In genomic region chr4:134730106-134730505, GRCm38 (mm10) we compare ENCODE assay signal across 9 mouse cellular contexts. TPM values are rescaled to one million over a fixed set of nuclear protein-coding genes. Genes with fewer than 3 reads are reported as not detected.
DNase-seq lines count a peak whose midpoint lies in the region; ATAC-seq lines count a peak whose summit lies in the region.
"Had no signal": no experiment of that assay in that cellular context is flagged by ENCODE, and none has a peak within 500 bp of the region (broad histone marks: within the 10 kb centered on the region; RNA-seq: fewer than 3 reads in every experiment).

No protein-coding gene starts in this region.

- H3K4me3 ChIP-seq in kidney, embryonic 14.5 days (ENCODE audit: low read length): no peak overlapping the region
- no peak overlapping the region for H3K4me3 ChIP-seq in intestine, embryonic 16.5 days (ENCODE audit: low read length)
- peak overlapping the region; percentile 78 for H3K4me3 ChIP-seq in megakaryocyte, embryonic 14.5 days (replicated peaks)

- H3K36me3 ChIP-seq in kidney, embryonic 14.5 days (ENCODE audit: control insufficient read depth, insufficient read depth, low read length): no peaks in the 10 kb centered on the region
- H3K36me3 ChIP-seq in intestine, embryonic 16.5 days (ENCODE audit: control insufficient read depth, insufficient read depth, low read length): no peaks in the 10 kb centered on the region
- H3K36me3 ChIP-seq in megakaryocyte, embryonic 14.5 days (replicated peaks; ENCODE audit: low read length): peaks cover 40% of the 10 kb centered on the region

- DNase-seq in kidney, adult 18-20 months: peak; percentile 39
- DNase-seq in thymus, postnatal 14 days: no peak
- no peak for DNase-seq in testis, postnatal 10 days (ENCODE audit: low spot score)
- no peak for DNase-seq in urinary bladder, adult 18-20 months (ENCODE audit: low spot score in 2 of 2)

- no peak for ATAC-seq in kidney, embryonic 14.5 days (ENCODE audit: low FRiP score, low TSS enrichment)
- ATAC-seq in common myeloid progenitor, adult 5-6 weeks (replicated peaks; ENCODE audit: low read depth, poor library complexity, severe bottlenecking): peak; percentile 11; the same call in 1 of the 2 replicates
- no peak for ATAC-seq in intestine, embryonic 16.5 days

- H3K27ac ChIP-seq in kidney, embryonic 14.5 days (ENCODE audit: low read depth, low read length): no peak overlapping the region
- no peak overlapping the region for H3K27ac ChIP-seq in intestine, embryonic 16.5 days (ENCODE audit: low read length)

- no peaks in the 10 kb centered on the region for H3K9me3 ChIP-seq in kidney, embryonic 14.5 days (ENCODE audit: control insufficient read depth, low read length)
- no peaks in the 10 kb centered on the region for H3K9me3 ChIP-seq in intestine, embryonic 16.5 days (ENCODE audit: control insufficient read depth, low read length)
- no peaks in the 10 kb centered on the region for H3K9me3 ChIP-seq in megakaryocyte, embryonic 14.5 days
- H3K9me3 ChIP-seq: G1E had no signal

- WGBS in kidney, embryonic 14.5 days: 5% methylated on average over 8 of the region's 8 CpGs
- 9% methylated on average over 8 of the region's 8 CpGs for WGBS in intestine, embryonic 16.5 days

- peaks cover 13% of the 10 kb centered on the region for H3K4me1 ChIP-seq in kidney, embryonic 14.5 days (ENCODE audit: control insufficient read depth, insufficient read depth, low read length)
- H3K4me1 ChIP-seq in intestine, embryonic 16.5 days (ENCODE audit: control insufficient read depth, insufficient read depth, low read length): peaks cover 44% of the 10 kb centered on the region
- H3K4me1 ChIP-seq in megakaryocyte, embryonic 14.5 days: peaks cover 79% of the 10 kb centered on the region

- no peak overlapping the region for H3K9ac ChIP-seq in kidney, embryonic 14.5 days (ENCODE audit: low read depth, low read length)
- no peak overlapping the region for H3K9ac ChIP-seq in intestine, embryonic 16.5 days (ENCODE audit: low read depth, low read length)

- H3K27me3 ChIP-seq in kidney, embryonic 14.5 days (ENCODE audit: control insufficient read depth, insufficient read depth, low read length): no peaks in the 10 kb centered on the region
- no peaks in the 10 kb centered on the region for H3K27me3 ChIP-seq in intestine, embryonic 16.5 days (replicated peaks; ENCODE audit: control insufficient read depth, insufficient read depth, low read length)
- H3K27me3 ChIP-seq in megakaryocyte, embryonic 14.5 days (replicated peaks): peaks cover 18% of the 10 kb centered on the region

- H3K4me2 ChIP-seq in kidney, embryonic 14.5 days (replicated peaks; ENCODE audit: low read depth, low read length): no peak overlapping the region
- H3K4me2 ChIP-seq in intestine, embryonic 16.5 days (ENCODE audit: low read depth, low read length): peak overlapping the region; percentile 32

RNA-seq across cellular contexts. Expression of gene Man1c1, which starts 26.0 kb away (rescaled TPM):
- polyA plus RNA-seq in kidney, embryonic 14.5 days (2014; fragmentation: Nextera tagmentation; extraction: Ambion mirVana): 3.8 and 5.3 TPM in 2 replicates
- 1.2 and 1.6 TPM in 2 replicates for total RNA-seq in common myeloid progenitor, adult 5-6 weeks (2017)
- 1.3 and 1.5 TPM in 2 replicates for polyA plus RNA-seq in intestine, embryonic 16.5 days (2015; fragmentation: Nextera tagmentation; extraction: Ambion mirVana)
- 4.0 and 5.9 TPM in 2 replicates for polyA plus RNA-seq in megakaryocyte, embryonic 14.5 days (2012; ENCODE audit: insufficient read depth, low replicate concordance)
- polyA plus RNA-seq: G1E had no signal

RNA-seq across cellular contexts. Expression of gene Ldlrap1, which starts 37.7 kb away (rescaled TPM):
- polyA plus RNA-seq in kidney, embryonic 14.5 days (2014; fragmentation: Nextera tagmentation; extraction: Ambion mirVana): 10.7 and 19.9 TPM in 2 replicates
- total RNA-seq in common myeloid progenitor, adult 5-6 weeks (2017): 8.7 and 9.6 TPM in 2 replicates
- polyA plus RNA-seq in intestine, embryonic 16.5 days (2015; fragmentation: Nextera tagmentation; extraction: Ambion mirVana): 19.0 and 19.6 TPM in 2 replicates
- polyA plus RNA-seq in megakaryocyte, embryonic 14.5 days (2012; ENCODE audit: insufficient read depth, low replicate concordance): 11.8 and 17.8 TPM in 2 replicates
